Mouse (Mus musculus) lung, adult 2 months (tissue): ENCODE measurements around the gene Ifna2.

ENCODE experiments used
- CTCF ChIP-seq: fragments of 200-500 bp; IDR thresholded peaks from 2 replicates; pipeline ENCODE4 v1.5.1; 2011; ENCODE audit warnings: mild to moderate bottlenecking, low read length, control low read depth; ENCODE audit not compliant: insufficient read depth
- POLR2A ChIP-seq: fragments of 200-500 bp; IDR thresholded peaks from 2 replicates; pipeline ENCODE4 v1.6.1; 2011; ENCODE audit warnings: low read depth, mild to moderate bottlenecking, control low read depth, low read length, borderline replicate concordance; ENCODE audit errors: extremely low read depth

GRCm38 (mm10) chr4:88698781-88699180, 15.1 kb upstream of the Ifna2 start:
- no peak for TF ChIP-seq CTCF
- TF ChIP-seq POLR2A: no peak
